Comparison of ENCODE assay signal across 18 mouse cellular contexts in the genomic region with DNA sequence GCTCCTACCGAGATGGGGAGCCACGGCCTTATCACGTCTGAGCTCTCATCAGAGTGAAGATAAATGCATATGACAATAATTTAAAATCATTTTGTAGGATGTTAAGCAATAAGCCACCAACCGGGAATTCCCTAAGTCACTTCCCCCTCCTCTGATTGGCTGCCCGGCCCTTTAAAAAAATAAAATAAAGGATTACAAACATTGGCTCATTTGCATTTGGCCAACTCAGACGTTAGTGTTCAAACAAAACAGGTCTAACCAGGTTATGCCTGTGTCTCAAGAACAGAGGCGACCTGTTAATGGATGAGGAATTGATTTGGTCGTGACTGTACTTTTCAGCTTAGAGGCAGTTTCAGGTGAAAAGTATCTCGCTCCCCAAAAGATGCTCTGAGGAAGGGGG. TPM values are rescaled to one million over a fixed set of nuclear protein-coding genes. Genes with fewer than 3 reads are reported as not detected.
DNase-seq lines count a peak whose midpoint lies in the region; ATAC-seq lines count a peak whose summit lies in the region.
"Had no signal": no experiment of that assay in that cellular context is flagged by ENCODE, and none has a peak within 500 bp of the region (broad histone marks: within the 10 kb centered on the region; RNA-seq: fewer than 3 reads in every experiment).

Ehf (minus strand) TSS at position 147 of the 400 bp plus-strand sequence.

- peak within 1 kb of the TSS; percentile 13; the same call in 1 of the 2 replicates for H3K4me3 ChIP-seq in embryonic facial prominence, embryonic 15.5 days (replicated peaks)
- H3K4me3 ChIP-seq in kidney, embryonic 16.5 days (ENCODE audit: low read length): peak within 1 kb of the TSS; percentile 19
- H3K4me3 ChIP-seq in forebrain, embryonic 16.5 days (replicated peaks; ENCODE audit: low read length): no peak within 1 kb of the TSS
- H3K4me3 ChIP-seq: gastrocnemius, adult 2 months had no signal

- no peak for ATAC-seq in embryonic facial prominence, embryonic 15.5 days (ENCODE audit: insufficient number of reproducible peaks, low FRiP score, low TSS enrichment, low read depth)
- peak; percentile 42; the same call in 1 of the 2 replicates for ATAC-seq in kidney, embryonic 16.5 days (ENCODE audit: low FRiP score, low TSS enrichment)
- no peak for ATAC-seq in forebrain, embryonic 16.5 days

- H3K27ac ChIP-seq in embryonic facial prominence, embryonic 15.5 days (replicated peaks): peak within 1 kb of the TSS; percentile 51
- peak within 1 kb of the TSS; percentile 79 for H3K27ac ChIP-seq in kidney, embryonic 16.5 days (ENCODE audit: low read length)
- no peak within 1 kb of the TSS for H3K27ac ChIP-seq in forebrain, embryonic 16.5 days (ENCODE audit: low read length)
- H3K27ac ChIP-seq: gastrocnemius, adult 2 months had no signal

- peak; percentile 34 for DNase-seq in kidney, adult 9 months
- no peak for DNase-seq in kidney, postnatal 36 days
- peak; percentile 62 for DNase-seq in lung, postnatal 25 days (ENCODE audit: low spot score)
- no peak for DNase-seq in adrenal gland, adult 2 months
- no peak for DNase-seq in left cerebral cortex, adult 18-20 months (ENCODE audit: low spot score in 2 of 2)
- DNase-seq: adrenal gland, adult 8-10 months; B cell, adult 2 months; cerebellum, postnatal 10 days; gastrocnemius, adult 2 months; midbrain, embryonic 14.5 days; right cerebral cortex, postnatal 14 days had no signal

- no peak within 1 kb of the TSS for H3K9ac ChIP-seq in embryonic facial prominence, embryonic 15.5 days
- H3K9ac ChIP-seq in kidney, embryonic 16.5 days (replicated peaks; ENCODE audit: low read length): no peak within 1 kb of the TSS
- no peak within 1 kb of the TSS for H3K9ac ChIP-seq in forebrain, embryonic 16.5 days (replicated peaks; ENCODE audit: low read depth, low read length)

- no peaks in the 10 kb centered on the region for H3K27me3 ChIP-seq in embryonic facial prominence, embryonic 15.5 days
- no peaks in the 10 kb centered on the region for H3K27me3 ChIP-seq in kidney, embryonic 16.5 days (ENCODE audit: insufficient read depth, low read length)
- H3K27me3 ChIP-seq in forebrain, embryonic 16.5 days (replicated peaks; ENCODE audit: control insufficient read depth, insufficient read depth, low read length): no peaks in the 10 kb centered on the region

- H3K9me3 ChIP-seq in embryonic facial prominence, embryonic 15.5 days (replicated peaks): no peaks in the 10 kb centered on the region
- no peaks in the 10 kb centered on the region for H3K9me3 ChIP-seq in kidney, embryonic 16.5 days (ENCODE audit: low read length)
- H3K9me3 ChIP-seq in forebrain, embryonic 16.5 days (ENCODE audit: control insufficient read depth, low read length): no peaks in the 10 kb centered on the region

- no peaks in the 10 kb centered on the region for H3K4me1 ChIP-seq in embryonic facial prominence, embryonic 15.5 days
- H3K4me1 ChIP-seq in kidney, embryonic 16.5 days (ENCODE audit: insufficient read depth, low read length): no peaks in the 10 kb centered on the region
- H3K4me1 ChIP-seq in forebrain, embryonic 16.5 days (replicated peaks; ENCODE audit: control insufficient read depth, insufficient read depth, low read length): no peaks in the 10 kb centered on the region

- H3K4me2 ChIP-seq in embryonic facial prominence, embryonic 15.5 days (replicated peaks): 0 out of 2 replicates have a peak within 1 kb of the TSS, but pooled peaks have one; percentile 3
- peak within 1 kb of the TSS; percentile 29 for H3K4me2 ChIP-seq in kidney, embryonic 16.5 days (replicated peaks; ENCODE audit: low read depth, low read length)
- no peak within 1 kb of the TSS for H3K4me2 ChIP-seq in forebrain, embryonic 16.5 days (ENCODE audit: low read length)

- WGBS in embryonic facial prominence, embryonic 15.5 days: 46% methylated on average over 9 of the region's 9 CpGs
- 55% methylated on average over 9 of the region's 9 CpGs for WGBS in kidney, embryonic 16.5 days
- 69% methylated on average over 9 of the region's 9 CpGs for WGBS in forebrain, embryonic 16.5 days

- no peaks in the 10 kb centered on the region for H3K36me3 ChIP-seq in embryonic facial prominence, embryonic 15.5 days
- H3K36me3 ChIP-seq in kidney, embryonic 16.5 days (ENCODE audit: insufficient read depth, low read length): no peaks in the 10 kb centered on the region
- no peaks in the 10 kb centered on the region for H3K36me3 ChIP-seq in forebrain, embryonic 16.5 days (ENCODE audit: control insufficient read depth, insufficient read depth)

RNA-seq across cellular contexts. Expression of gene Ehf, which starts in this region (rescaled TPM):
- 19.3 and 20.6 TPM in 2 replicates for polyA plus RNA-seq in embryonic facial prominence, embryonic 15.5 days (2015; fragmentation: Nextera tagmentation; extraction: Ambion mirVana)
- 25.7 and 29.0 TPM in 2 replicates for polyA plus RNA-seq in kidney, embryonic 16.5 days (2015; fragmentation: Nextera tagmentation; extraction: Ambion mirVana)
- total RNA-seq in adrenal gland, adult 2 months (2021): 1 to 10 TPM in 1 of 2 experiments, not detected in 1; 1.4 TPM
- 0.17 and 0.72 TPM in 2 replicates for polyA plus RNA-seq in adrenal gland, adult 2 months (2012; rRNA removed)
- 0.04 and 0.35 TPM in 2 replicates for polyA plus RNA-seq in forebrain, embryonic 16.5 days (2015; fragmentation: Nextera tagmentation; extraction: Ambion mirVana)
- under 1 TPM in 1 of 2 experiments, not detected in 1; 0.07 TPM for total RNA-seq in left cerebral cortex, adult 18-20 months (2021)
- total RNA-seq: heart, postnatal 25 days; layer of hippocampus, postnatal 25 days had no signal
- polyA plus RNA-seq: forebrain, embryonic 11.5 days; limb, embryonic 11.5 days; midbrain, embryonic 14.5 days had no signal

Comparison
In these comparisons a context has a peak if more than half of its experiments do, and no peak if none do; other contexts are left out.
1. RNA of gene Ehf (polyA plus RNA-seq): 25.7 to 29.0 TPM in kidney, embryonic 16.5 days and 19.3 to 20.6 TPM in embryonic facial prominence, embryonic 15.5 days; 0.17 to 0.72 TPM in adrenal gland, adult 2 months and 0.04 to 0.35 TPM in forebrain, embryonic 16.5 days; every median in the first group is over 10 times any median in the second.
2. DNase-seq: peak in kidney, adult 9 months (single experiment) and lung, postnatal 25 days (single experiment); none in kidney, postnatal 36 days (0 of 2), adrenal gland, adult 2 months (single experiment) and left cerebral cortex, adult 18-20 months (0 of 2).